Mouse (Mus musculus) neural tube, embryonic 14.5 days (tissue): Measurements from ENCODE around the gene Mreg. TPM values are rescaled to one million over a fixed set of nuclear protein-coding genes. Genes with fewer than 3 reads are reported as not detected.
A peak's percentile ranks its signal among the peaks of the same experiment; 100 is the strongest.
"Not testable (repeated sequence)": the region's sequence is repeated elsewhere in the genome, so short reads cannot be mapped to it uniquely, and the experiment has no call there.

Experiments used
- ATAC-seq: fragments of 200-750 bp; cut with Nextera tagmentation; 2 replicates; pipeline ENCODE4 v1.8.0; 2017; ENCODE audit warnings: low read depth, mild to moderate bottlenecking, moderate TSS enrichment, moderate library complexity
- H3K27ac ChIP-seq: fragments of 300-500 bp; sonication (generic); 2 replicates; pipeline ENCODE4 v1.5.1; 2014; ENCODE audit warnings: low read depth, mild to moderate bottlenecking, control low read depth, low read length, moderate library complexity, mixed read lengths
- H3K27me3 ChIP-seq: fragments of 300-500 bp; sonication (generic); 2 replicates; pipeline ENCODE4 v1.6.1; 2014; ENCODE audit warnings: low read length; ENCODE audit not compliant: control insufficient read depth, insufficient read depth
- H3K36me3 ChIP-seq: fragments of 300-500 bp; sonication (generic); 2 replicates; pipeline ENCODE4 v1.6.1; 2014; ENCODE audit warnings: low read length, mixed read lengths; ENCODE audit not compliant: control insufficient read depth, insufficient read depth
- H3K4me1 ChIP-seq: fragments of 300-500 bp; sonication (generic); 2 replicates; pipeline ENCODE4 v1.6.1; 2014; ENCODE audit warnings: low read length; ENCODE audit not compliant: control insufficient read depth, insufficient read depth
- H3K4me2 ChIP-seq: fragments of 300-500 bp; sonication (generic); 2 replicates; pipeline ENCODE4 v1.6.1; 2014; ENCODE audit warnings: mild to moderate bottlenecking, low read depth, low read length, control low read depth
- H3K4me3 ChIP-seq: fragments of 300-500 bp; sonication (generic); 2 replicates; pipeline ENCODE4 v1.5.1; 2014; ENCODE audit warnings: low read depth, low read length, control low read depth, mixed read lengths
- H3K9ac ChIP-seq: fragments of 300-500 bp; sonication (generic); replicated peaks from 2 replicates; pipeline ENCODE4 v1.6.1; 2014; ENCODE audit warnings: low read depth, mild to moderate bottlenecking, control low read depth, low read length, mixed read lengths
- H3K9me3 ChIP-seq: fragments of 300-500 bp; sonication (generic); 2 replicates; pipeline ENCODE4 v1.6.1; 2016; ENCODE audit warnings: low read length; ENCODE audit not compliant: control insufficient read depth
- WGBS: fragments of 180-500 bp; shearing (Covaris S2); extraction: QIAGEN DNeasy Blood & Tissue Kit; methylation state at CpG from one replicate; pipeline ENCODE4 v1.1.7; 2014; 5-methylcytosine and 5-hydroxymethylcytosine counted together
- polyA plus RNA-seq: library from polyadenylated mRNA; unstranded; fragments of >200 nt; fragmentation: Nextera tagmentation; extraction: Ambion mirVana; gene quantifications from 2 replicates; pipeline ENCODE4 v1.2.1, GENCODE M21; 2014

Gene Mreg
- polyA plus RNA-seq, 1 experiment from 2014 or later = 3.0 TPM

- no peak overlapping the region for H3K4me3 ChIP-seq
- H3K36me3 ChIP-seq = no peaks in the 10 kb centered on the region
- no peak for ATAC-seq
- H3K4me2 ChIP-seq = no peak overlapping the region
- no peak overlapping the region for H3K27ac ChIP-seq
- no peaks in the 10 kb centered on the region for H3K27me3 ChIP-seq
- no peak overlapping the region for H3K9ac ChIP-seq
- no peaks in the 10 kb centered on the region for H3K4me1 ChIP-seq
- 10% methylated on average over 3 of the region's 3 CpGs for WGBS
- no peaks in the 10 kb centered on the region for H3K9me3 ChIP-seq
Observed at GRCm38 (mm10) chr1:72228974-72229373, 16.9 kb upstream of the Mreg start.

GRCm38 (mm10) chr1:72227546-72227945 lies 15.4 kb upstream of the Mreg start:
- WGBS = 90% methylated on average over 5 of the region's 5 CpGs
- Histone ChIP-seq H3K9ac (no peak overlapping the region), H3K27ac (no peak overlapping the region), H3K4me1 (no peaks in the 10 kb centered on the region), H3K4me3 (no peak overlapping the region), H3K9me3 (no peaks in the 10 kb centered on the region), H3K36me3 (no peaks in the 10 kb centered on the region), H3K27me3 (no peaks in the 10 kb centered on the region), H3K4me2 (no peak overlapping the region)
- no peak for ATAC-seq

GRCm38 (mm10) chr1:72226887-72227481 lies 14.9 kb upstream of the Mreg start:
- no peak for ATAC-seq
- H3K4me2 ChIP-seq = no peak overlapping the region
- H3K36me3 ChIP-seq = no peaks in the 10 kb centered on the region
- H3K27ac ChIP-seq = no peak overlapping the region
- WGBS = 56% methylated on average over 4 of the region's 4 CpGs
- no peaks in the 10 kb centered on the region for H3K4me1 ChIP-seq
- no peak overlapping the region for H3K9ac ChIP-seq
- no peaks in the 10 kb centered on the region for H3K27me3 ChIP-seq
- H3K9me3 ChIP-seq = no peaks in the 10 kb centered on the region
- H3K4me3 ChIP-seq = no peak overlapping the region

- peak; percentile 84 for ATAC-seq
- 3% methylated on average over 10 of the region's 18 CpGs for WGBS
- no peaks in the 10 kb centered on the region for H3K4me1 ChIP-seq
- no peaks in the 10 kb centered on the region for H3K36me3 ChIP-seq
- H3K27me3 ChIP-seq = no peaks in the 10 kb centered on the region
- no peak overlapping the region for H3K27ac ChIP-seq
- no peak overlapping the region; the same call in 1 of the 2 replicates for H3K9ac ChIP-seq
- peak overlapping the region; percentile 32 for H3K4me3 ChIP-seq
- peak overlapping the region; percentile 53; the same call in 1 of the 2 replicates for H3K4me2 ChIP-seq
- H3K9me3 ChIP-seq = no peaks in the 10 kb centered on the region
Observed at GRCm38 (mm10) chr1:72226172-72226886, 14.2 kb upstream of the Mreg start.

GRCm38 (mm10) chr1:72225720-72226171 lies 13.6 kb upstream of the Mreg start:
- H3K36me3 ChIP-seq, H3K9me3 ChIP-seq, H3K4me1 ChIP-seq, H3K27ac ChIP-seq, H3K27me3 ChIP-seq: not testable (repeated sequence)
- peak; percentile 90 for ATAC-seq
- Histone ChIP-seq H3K9ac (peak overlapping the region; percentile 18; the same call in 1 of the 2 replicates), H3K4me3 (peak overlapping the region; percentile 32), H3K4me2 (peak overlapping the region; percentile 53)
- 0% methylated on average over 23 of the region's 31 CpGs for WGBS

- no peak for ATAC-seq
- Histone ChIP-seq H3K9me3 (no peaks in the 10 kb centered on the region), H3K4me1 (no peaks in the 10 kb centered on the region), H3K27me3 (no peaks in the 10 kb centered on the region), H3K36me3 (no peaks in the 10 kb centered on the region), H3K9ac (peak overlapping the region; percentile 18; the same call in 1 of the 2 replicates), H3K4me2 (peak overlapping the region; percentile 53), H3K27ac (no peak overlapping the region), H3K4me3 (peak overlapping the region; percentile 32)
- WGBS = 9% methylated on average over 13 of the region's 13 CpGs
Observed at GRCm38 (mm10) chr1:72225054-72225718, 13.1 kb upstream of the Mreg start.

- H3K4me1 ChIP-seq = no peaks in the 10 kb centered on the region
- H3K9ac ChIP-seq = no peak overlapping the region
- H3K36me3 ChIP-seq = no peaks in the 10 kb centered on the region
- 25% methylated on average over 4 of the region's 4 CpGs for WGBS
- peak; percentile 68; the same call in 1 of the 2 replicates for ATAC-seq
- H3K27me3 ChIP-seq = no peaks in the 10 kb centered on the region
- H3K27ac ChIP-seq = no peak overlapping the region
- no peak overlapping the region for H3K4me2 ChIP-seq
- no peaks in the 10 kb centered on the region for H3K9me3 ChIP-seq
- no peak overlapping the region for H3K4me3 ChIP-seq
Observed at GRCm38 (mm10) chr1:72220008-72220407, 7.9 kb upstream of the Mreg start.

GRCm38 (mm10) chr1:72219116-72219515 lies 7.0 kb upstream of the Mreg start:
- Histone ChIP-seq H3K36me3 (no peaks in the 10 kb centered on the region), H3K4me2 (no peak overlapping the region), H3K4me1 (no peaks in the 10 kb centered on the region), H3K9ac (no peak overlapping the region), H3K4me3 (no peak overlapping the region), H3K9me3 (no peaks in the 10 kb centered on the region), H3K27me3 (no peaks in the 10 kb centered on the region), H3K27ac (no peak overlapping the region)
- WGBS = 44% methylated on average over 2 of the region's 2 CpGs
- no peak for ATAC-seq

GRCm38 (mm10) chr1:72218626-72219025 lies 6.5 kb upstream of the Mreg start:
- Histone ChIP-seq H3K27ac (no peak overlapping the region), H3K4me1 (no peaks in the 10 kb centered on the region), H3K4me2 (no peak overlapping the region), H3K36me3 (no peaks in the 10 kb centered on the region), H3K4me3 (no peak overlapping the region), H3K9ac (no peak overlapping the region), H3K27me3 (no peaks in the 10 kb centered on the region), H3K9me3 (no peaks in the 10 kb centered on the region)
- 77% methylated on average over 2 of the region's 2 CpGs for WGBS
- ATAC-seq = no peak
